Mouse (Mus musculus) mammary gland, adult 2 months (tissue): Measurements from ENCODE around the gene Mme. TPM values are rescaled to one million over a fixed set of nuclear protein-coding genes. Genes with fewer than 3 reads are reported as not detected.

Experiments
- polyA plus RNA-seq: library from polyadenylated mRNA; depleted of rRNA; stranded (reverse); fragments of >200 nt; gene quantifications from 2 replicates; pipeline ENCODE4 v1.2.3, GENCODE M21; 2012; ENCODE audit warnings: low replicate concordance; rRNA removed

Mme gene
- 9.6 and 38.9 TPM in 2 replicates for polyA plus RNA-seq

GRCm38 (mm10) chr3:63241099-63241587 lies at the start of gene Mme:
Gene Mme, plus strand, starts transcription at chr3:63241537.

Other genes starting within 250 kb of the Mme start
- not detected in 2 replicates for gene Gm34302, start 242.3 kb downstream of the Mme start, polyA plus RNA-seq